Mouse (Mus musculus) Muller cell, postnatal 12 days (primary cell): ENCODE measurements around the gene Rai1.

Experiments
- DNase-seq: peaks from one replicate; pipeline ENCODE4 v3.0.0-alpha.2; 2015; ENCODE audit errors: inconsistent ontology term

Rai1 gene

GRCm38 (mm10) chr11:60190055-60190641 is 85.3 kb downstream of the Rai1 start:
- no peak for DNase-seq

GRCm38 (mm10) chr11:60192534-60192933 is 87.7 kb downstream of the Rai1 start:
- DNase-seq = no peak

DNA sequence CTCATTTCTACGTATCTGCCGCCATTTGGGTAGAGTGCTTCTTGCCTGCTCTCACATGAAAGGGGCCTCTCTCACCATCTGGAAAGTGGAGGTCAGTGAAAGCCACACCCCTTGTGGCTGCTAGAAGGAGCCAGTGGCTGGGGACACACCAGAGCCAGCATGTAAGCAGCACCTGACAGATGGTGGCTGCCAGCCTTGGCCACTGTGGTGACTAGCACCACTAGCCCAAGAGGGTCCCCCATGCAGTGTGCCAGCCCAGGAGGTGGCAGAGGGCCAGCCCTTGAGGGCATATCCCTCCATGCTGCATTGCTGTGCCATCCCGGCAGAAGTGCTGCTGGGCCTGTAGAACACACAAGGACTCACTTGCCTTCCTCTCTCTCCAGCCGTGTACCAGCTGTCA is 88.7 kb downstream of the Rai1 start:
- DNase-seq = no peak

- DNase-seq = no peak
Measured at GRCm38 (mm10) chr11:60195108-60195507, 90.3 kb downstream of the Rai1 start.

DNA sequence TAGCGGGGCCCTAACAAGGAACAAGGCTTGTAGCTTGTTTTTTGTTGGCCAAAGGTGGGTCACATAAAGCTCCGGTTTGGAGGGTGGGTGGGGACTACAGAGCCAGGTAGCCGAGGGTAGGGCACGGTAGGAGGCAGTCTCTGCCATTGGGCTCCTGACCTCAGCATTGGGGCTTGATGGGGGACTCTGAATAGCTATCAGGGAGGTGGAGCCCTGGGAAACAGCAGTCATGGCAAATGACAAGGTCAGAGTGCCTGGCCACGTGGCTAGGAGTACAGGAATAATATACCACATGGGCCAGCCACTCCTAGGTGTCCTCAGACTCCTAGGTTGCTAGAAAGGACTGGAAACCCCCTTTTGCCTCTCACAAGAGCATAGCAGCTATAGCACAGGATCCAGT is 91.5 kb downstream of the Rai1 start:
- no peak for DNase-seq

DNA sequence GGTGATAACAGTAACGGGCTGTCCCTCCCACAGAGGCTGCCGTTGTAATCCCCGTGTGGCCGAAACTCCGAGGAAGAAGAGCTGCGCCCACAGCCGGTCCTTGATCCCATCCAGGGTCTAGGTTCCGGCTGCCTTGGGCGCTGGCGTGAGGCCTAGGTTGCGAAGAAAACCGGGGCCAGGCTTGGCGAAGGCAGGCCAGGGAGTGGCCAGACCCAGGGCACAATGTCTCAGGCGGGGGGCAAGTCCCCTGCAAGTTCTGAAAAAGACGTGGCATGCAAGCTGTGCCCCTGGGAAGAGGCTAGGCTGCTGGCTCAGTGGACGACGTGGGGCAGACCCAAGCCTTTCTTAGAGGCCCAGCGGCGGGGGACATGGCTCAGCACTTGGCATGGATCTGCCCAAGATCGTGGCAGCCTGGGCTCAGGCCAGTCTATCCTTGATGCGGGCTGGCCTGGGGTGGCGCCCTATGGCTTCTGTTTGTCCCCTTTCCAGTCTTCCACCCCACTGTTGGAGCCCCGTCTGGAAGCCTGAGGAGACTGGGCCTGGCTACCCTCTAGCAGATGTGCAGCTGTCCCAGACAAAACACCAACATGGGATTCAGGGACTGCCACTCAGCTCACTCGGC is 93.3 kb downstream of the Rai1 start:
- DNase-seq = no peak

DNA sequence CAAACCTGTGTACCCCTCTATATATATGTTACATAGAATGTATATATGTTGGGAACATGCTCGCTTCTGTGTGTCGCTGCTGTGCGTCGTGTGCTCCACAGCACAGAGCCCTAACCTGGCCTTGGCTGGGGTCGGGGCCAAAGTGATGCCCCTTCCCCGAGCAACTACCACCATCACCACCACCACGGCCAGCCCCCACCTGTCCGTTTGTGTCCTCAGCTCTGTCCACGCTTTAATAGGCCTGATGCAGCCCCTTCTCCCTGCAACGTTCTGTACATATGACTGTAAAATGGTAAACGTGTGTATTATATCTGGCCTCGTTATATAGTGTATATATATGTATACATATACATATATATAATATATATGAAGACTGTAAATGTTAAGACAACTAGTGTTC is 93.8 kb downstream of the Rai1 start:
- no peak for DNase-seq

DNA sequence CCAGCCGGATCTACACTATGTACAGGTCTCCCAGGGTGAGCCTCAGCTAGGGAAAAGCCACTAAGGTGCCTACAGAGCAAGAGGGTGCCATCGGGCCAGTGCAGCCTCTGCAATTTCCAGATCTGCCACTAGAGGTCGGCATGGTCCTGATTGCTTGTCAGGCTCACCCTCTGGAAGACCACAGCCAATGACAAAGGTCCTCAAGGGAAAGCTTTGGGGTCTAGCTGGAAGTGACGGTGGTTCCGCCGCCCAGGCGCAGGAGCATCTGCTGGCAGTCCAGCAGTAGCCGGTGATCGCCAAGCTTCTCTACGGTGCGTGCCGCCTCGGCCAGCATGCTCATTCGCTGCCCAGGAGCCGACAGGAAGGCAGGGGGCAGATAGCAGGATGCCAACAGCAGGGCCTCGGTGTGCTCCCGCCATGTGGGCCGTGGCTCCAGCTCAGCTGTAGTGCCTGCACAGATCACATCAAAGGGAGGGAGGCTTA is 94.9 kb downstream of the Rai1 start:
- DNase-seq = peak; percentile 89

GRCm38 (mm10) chr11:60200384-60200783 is 95.6 kb downstream of the Rai1 start:
- no peak for DNase-seq

GRCm38 (mm10) chr11:60202710-60203638 is 98.2 kb downstream of the Rai1 start:
- DNase-seq = no peak

DNA sequence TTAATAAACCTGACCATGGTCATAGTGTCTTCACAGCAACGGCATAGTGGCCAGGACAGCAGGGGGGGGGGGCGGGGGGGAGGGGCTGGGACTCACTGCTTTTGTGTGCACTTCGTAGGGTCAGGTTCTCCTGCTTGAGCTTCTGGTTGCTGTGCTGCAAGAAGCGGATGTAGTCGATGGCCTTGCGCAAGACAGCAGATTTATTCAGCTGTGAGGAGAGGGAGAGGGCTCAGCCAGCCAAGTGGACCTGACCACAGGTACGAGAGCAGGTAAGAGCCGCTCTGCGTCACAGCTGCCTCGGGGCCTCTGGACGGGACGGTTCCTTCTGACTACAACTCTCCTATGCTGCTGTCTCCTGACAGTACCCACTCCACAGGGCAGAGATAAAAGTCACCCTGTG is 100.2 kb downstream of the Rai1 start:
- no peak for DNase-seq

- DNase-seq = no peak
Measured at GRCm38 (mm10) chr11:60206207-60206606, 101.4 kb downstream of the Rai1 start.

- DNase-seq = no peak
Measured at GRCm38 (mm10) chr11:60208201-60208600, 103.4 kb downstream of the Rai1 start.

DNA sequence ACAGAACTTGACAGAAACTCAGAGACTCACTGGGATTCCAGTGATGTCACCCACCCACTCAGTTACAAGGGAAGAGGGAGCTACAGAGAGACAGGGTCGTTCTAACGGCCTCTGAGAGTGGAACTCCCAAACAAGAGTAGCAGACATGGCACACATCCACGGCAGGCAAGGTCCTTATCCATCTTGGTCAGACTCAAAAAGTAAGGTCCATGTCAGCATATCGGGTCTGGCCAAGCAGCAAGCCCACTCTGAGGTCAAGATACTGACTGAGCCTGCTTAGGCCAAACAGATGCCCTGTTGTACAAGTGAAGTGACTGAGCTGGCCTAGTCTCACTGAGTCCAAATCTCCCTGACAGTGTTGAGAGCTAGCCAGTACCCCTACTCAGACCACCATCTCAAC is 103.9 kb downstream of the Rai1 start:
- no peak for DNase-seq

- DNase-seq = peak; percentile 91
Measured at GRCm38 (mm10) chr11:60209217-60209932, 104.6 kb downstream of the Rai1 start.

- DNase-seq = no peak
Measured at GRCm38 (mm10) chr11:60209933-60210249, 105.1 kb downstream of the Rai1 start.

GRCm38 (mm10) chr11:60210305-60210724 is 105.5 kb downstream of the Rai1 start:
- peak; percentile 97 for DNase-seq

DNA sequence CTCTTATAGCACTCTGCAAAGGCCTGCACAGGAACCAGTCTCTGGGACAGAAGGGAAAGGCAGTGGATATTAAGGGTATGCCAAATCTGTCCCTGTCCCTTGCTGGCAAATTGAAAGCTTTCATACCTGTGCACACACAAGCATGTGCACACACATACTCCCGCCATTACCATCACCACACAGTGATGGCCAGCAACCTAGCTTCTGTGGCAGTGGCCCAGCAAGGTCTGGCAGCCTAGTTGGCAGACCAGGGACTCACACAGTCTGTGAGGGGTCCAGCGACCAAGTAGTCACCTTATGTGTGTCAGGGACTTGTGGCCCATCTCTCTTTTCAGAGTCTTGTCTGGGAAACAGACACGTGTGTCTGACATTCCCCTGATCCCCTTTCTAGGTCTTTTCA is 106.3 kb downstream of the Rai1 start:
- DNase-seq = no peak

DNA sequence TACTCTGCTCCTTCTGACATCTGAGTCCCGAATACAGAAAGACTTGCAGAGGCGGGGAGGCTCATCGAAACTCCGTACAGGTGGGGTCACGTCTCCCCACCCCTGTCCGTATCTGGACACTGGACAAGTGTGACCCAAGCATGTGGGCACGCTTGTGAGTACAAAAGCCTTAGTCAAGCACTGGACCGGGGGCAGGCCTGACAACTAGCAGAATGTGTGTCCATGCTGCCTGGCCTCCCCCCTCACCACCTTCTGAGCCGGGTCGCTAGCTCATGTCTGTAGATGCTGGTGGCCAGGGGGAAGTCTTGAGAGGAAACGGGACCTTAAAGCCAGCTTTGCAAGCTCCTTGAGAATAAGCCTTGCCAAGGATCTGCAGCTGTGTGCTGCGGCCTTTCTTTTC is 106.9 kb downstream of the Rai1 start:
- no peak for DNase-seq

- DNase-seq = no peak
Measured at GRCm38 (mm10) chr11:60213266-60213665, 108.5 kb downstream of the Rai1 start.

DNA sequence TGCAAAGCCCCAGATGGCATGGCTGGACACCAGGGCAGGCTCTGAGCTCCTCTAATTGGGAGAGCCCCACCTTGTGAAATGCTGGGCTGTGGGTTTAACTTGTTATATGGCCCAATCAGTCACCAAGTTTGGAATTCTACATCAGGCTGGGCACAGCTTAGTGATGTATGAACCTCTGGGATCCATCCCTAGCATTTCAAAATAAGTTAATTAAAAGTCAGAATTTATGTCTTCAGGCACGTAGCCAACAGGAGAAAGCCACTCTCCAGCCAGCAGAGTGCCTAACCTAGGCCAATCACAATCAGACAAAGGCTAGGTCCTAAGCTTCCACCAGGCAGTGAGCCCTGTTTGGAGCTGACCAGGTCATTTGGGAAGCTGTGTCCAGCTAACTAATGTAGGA is 111.9 kb downstream of the Rai1 start:
- DNase-seq = no peak

DNA sequence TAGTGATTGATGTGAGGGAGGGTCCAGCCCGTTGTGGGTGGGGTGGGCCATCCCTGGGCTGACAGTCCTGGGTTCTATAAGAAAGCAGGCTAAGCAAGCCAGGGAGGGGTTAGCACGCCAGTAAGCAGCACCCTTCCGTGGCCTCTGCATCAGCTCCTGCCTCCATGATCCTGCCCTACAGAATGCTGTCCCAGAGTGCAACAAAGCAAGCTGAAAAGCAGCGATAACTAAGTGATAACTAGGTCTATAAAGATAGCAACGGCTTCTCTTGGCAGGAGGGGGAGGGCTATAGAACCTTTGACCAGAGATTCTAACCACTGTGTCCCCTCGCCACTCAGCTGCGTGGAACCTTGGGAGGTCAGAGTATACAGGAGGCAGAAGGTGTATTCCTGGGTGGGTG is 112.7 kb downstream of the Rai1 start:
- DNase-seq = no peak
